Mouse (Mus musculus): ENCODE results near the gene Rtkn2.

GRCm38 (mm10) chr10:68044864-68045263 lies 65.5 kb downstream of the Rtkn2 start:
- no peak for TF ChIP-seq CTCF (IDR thresholded peaks at IDR 0.05; ENCODE audit: control insufficient read depth, insufficient read depth, low read length)
- no peak for TF ChIP-seq POLR2A (IDR thresholded peaks at IDR 0.05; ENCODE audit: borderline replicate concordance, control insufficient read depth, low read depth, low read length)
